Mouse (Mus musculus) adrenal gland, adult 18-20 months (tissue): Measurements from ENCODE around the gene D630045J12Rik. TPM values are rescaled to one million over a fixed set of nuclear protein-coding genes. Genes with fewer than 3 reads are reported as not detected.

Source experiments
- DNase-seq, 2 experiments: peaks; one replicate each; pipeline ENCODE4 v3.0.0; 2021 to 2022; ENCODE audit warnings: low spot score in 2 of 2
- total RNA-seq, 2 experiments: library from RNA; stranded (reverse); gene quantifications; 1 replicate in 1 of 2; 2 replicates in 1 of 2; pipeline ENCODE4 v1.2.3; 2021

The D630045J12Rik gene
- total RNA-seq, 2 experiments from 2014 or later: 2.6 to 3.1 TPM

DNA sequence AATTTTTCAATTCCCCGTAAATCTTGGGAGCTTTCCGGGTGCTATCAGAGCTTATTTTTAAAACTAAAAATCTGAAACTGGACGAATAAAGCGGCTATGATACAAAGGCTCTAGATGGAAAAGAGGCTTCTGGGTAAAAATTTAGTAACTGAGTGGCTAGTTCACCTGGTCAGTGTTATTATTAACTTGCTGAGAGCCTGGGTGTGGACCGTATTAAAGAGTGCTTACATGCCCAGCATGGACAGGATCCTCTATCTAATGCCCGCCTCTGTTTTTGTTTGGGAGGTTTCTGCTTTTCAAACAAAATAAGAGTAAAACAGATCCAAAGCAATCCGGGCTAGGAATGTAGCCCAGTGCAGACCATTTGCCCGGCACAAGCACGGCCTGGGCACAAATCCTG, 113.4 kb downstream of the D630045J12Rik start:
- DNase-seq: no peak

DNA sequence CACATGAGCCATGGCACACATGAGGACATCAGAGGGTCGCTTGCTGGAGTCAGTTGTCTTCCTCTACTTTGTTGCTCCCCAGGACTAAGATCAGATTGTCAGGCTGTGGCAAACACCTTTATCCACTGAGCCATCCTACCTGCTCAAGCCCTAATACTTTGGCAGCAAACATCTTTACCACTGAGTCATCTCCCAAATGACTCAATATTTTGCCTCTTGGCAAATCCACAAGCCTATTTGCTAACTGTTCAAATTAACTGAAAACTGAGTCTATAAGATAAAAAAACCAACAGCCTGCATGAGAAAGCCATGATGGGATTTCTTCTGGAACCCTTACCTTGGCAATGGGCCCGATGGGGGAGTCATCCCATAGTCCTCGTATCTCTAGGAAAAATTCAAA, 114.7 kb downstream of the D630045J12Rik start:
- no peak for DNase-seq

DNA sequence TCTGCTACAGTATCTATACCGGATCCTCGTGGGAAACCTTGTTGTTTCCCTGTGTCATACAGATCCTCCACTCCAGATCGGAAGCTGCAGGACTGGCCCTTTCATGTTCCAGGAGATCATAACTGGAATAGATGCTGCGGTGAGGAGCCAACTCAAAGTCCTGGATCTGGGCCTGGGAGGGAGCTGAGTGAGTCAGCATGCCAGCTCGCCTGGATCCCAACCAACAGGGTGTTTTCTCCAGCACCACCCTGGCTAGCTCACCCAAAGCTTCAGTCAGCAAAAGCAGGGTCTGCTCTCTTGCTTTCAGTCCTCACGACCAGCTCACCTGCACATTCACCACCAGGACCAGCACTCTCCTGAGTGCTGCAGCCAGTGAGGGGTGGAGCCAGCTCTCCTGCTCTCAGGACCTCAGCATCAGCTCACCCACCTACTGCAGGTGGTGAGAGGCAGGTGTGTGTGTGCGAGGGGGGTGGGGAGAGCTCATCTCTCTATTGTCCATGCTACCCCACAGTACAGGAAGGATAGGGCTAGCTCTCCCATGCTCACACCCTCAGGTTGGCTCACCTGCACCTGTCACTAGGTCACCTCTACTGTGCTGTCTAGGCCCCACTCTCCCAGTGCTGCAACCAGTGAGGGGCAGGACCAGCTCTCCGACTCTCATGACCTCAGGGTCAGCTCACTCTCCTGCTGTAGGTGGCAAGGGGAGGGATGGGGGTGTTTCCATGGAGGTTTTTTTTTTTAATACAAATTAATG, 118.8 kb downstream of the D630045J12Rik start:
- no peak for DNase-seq

- DNase-seq: peak; percentile 48 to 55
Observed at GRCm38 (mm10) chr6:38131801-38132231, 122.0 kb downstream of the D630045J12Rik start.

DNA sequence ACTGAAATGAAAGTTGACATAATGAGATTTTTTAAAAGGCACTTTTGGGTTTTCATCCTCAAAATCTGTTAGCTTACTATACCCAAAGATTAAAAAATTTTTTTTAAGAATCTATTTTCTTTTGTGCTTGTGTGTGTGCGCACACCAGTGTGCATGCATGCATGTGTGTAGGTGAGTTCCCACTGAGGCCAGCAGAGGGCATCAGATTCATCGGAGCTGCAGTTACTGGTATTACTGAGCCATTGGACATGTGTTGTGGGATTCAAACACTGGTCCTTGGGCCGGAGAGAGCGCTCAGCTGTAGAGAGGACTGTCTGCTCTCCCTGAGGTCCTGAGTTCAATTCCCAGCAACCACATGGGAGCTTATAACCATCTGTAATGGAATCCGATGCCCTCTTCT, 123.9 kb downstream of the D630045J12Rik start:
- no peak for DNase-seq

DNA sequence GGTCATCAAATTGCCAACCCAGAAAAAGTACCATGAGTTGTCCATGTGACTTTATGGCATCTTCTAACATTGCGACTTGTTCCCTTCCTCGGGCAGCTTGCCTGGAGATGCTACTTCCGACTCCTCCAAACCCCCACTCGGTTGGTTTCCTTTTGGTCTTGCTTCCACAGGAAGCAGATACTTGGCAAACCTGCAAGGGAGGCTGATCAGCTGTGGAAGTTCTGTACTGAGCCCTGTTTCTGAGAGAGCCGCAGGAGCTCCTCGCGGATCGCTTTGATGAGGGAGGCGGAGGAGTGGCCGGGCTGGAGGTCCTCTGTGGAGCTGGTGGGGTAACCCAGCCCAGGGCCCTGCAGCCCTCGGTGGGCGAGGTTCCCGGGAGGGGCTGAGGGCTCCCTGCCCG, 125.7 kb downstream of the D630045J12Rik start:
- no peak for DNase-seq

DNA sequence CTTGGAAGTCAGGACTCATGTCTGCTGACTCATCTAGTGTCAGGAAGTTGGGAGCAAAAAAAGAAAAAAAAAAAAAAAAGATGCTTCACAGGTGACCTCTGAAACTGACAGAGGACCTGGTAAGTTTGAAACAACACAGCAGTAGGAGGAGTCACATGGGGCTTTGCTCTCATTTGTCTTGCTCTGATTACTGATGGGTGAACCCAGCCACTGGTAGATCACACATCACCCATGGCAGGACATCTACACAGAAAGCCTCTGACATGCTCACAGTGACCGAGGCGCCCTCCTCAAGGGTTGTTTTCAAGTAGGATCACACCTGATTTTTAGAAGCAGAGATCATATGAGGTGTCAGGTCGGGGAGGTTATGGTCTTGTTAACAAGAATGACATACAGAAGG, 128.3 kb downstream of the D630045J12Rik start:
- no peak for DNase-seq

DNA sequence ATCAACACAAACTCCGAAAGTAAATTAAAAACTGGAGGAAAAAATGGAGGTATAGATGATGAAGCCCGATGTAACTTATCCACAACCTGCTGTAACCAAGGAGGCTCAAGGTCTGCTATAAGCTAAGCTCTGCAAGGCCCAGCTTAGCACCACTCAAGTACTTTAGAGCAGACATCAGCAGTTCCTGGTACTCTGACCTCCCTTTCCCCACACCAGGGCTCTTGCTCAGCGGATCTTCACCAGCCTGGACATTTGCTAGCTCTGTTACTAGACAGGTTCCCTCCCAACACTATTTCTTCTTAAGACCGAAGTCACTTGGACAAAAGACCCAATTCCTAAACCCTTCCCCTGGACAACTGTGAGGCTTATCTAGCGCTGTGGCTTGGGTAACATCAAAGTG, 128.9 kb downstream of the D630045J12Rik start:
- no peak for DNase-seq

DNA sequence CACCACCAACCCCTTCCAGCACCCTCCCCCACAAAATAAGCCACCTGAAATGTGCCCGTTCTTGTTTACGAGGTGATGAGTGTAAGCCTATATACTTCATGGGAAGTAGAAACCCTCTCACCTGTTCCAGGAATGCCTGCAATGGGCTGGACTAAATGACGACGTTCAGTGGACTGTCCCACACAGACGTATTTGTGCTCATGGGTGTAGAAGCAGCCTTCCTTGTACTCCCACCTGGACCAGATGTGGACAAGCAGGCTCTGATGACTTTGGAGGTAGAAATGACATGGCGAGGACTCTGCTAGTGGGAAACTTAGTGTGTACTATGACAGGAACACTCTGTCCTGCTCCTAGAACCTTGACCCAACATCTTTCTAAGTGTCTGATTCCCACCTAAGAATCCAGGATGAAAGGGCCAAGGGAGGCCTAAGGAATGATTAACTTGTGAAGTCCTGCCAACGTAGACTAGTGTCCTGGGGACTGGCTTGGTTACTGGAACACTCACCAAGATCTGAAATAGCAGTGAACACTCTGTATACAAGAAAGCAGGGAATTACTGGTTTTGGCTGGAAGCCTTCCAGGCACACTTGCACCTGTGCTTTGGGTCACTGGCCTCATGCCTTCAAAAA, 129.5 kb downstream of the D630045J12Rik start, which contains the start of gene Atp6v0a4:
TSS of gene Atp6v0a4 (minus strand) at position 380 of the 629 bp plus-strand sequence.
- no peak for DNase-seq

GRCm38 (mm10) chr6:38123471-38124206, 130.2 kb downstream of the D630045J12Rik start:
- no peak for DNase-seq

DNA sequence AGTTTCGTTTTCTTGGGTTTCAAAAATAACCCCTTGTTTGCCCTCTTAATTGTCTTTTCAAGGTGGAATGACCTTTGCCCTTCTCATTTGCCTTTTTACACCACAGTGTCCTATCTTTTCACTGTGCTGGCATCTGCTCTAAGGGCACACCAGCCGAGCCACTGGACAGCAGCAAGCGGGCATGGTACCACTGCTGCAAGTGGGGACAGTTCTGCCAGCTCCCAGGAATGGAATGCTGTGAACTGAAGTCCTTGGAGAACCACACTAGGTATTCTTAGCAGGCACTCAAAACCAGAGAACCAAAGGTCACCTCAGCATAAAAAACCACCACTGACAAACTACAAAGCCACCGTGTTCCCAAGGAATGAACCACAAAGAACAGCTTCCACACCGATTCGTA, 131.0 kb downstream of the D630045J12Rik start:
- DNase-seq: no peak

DNA sequence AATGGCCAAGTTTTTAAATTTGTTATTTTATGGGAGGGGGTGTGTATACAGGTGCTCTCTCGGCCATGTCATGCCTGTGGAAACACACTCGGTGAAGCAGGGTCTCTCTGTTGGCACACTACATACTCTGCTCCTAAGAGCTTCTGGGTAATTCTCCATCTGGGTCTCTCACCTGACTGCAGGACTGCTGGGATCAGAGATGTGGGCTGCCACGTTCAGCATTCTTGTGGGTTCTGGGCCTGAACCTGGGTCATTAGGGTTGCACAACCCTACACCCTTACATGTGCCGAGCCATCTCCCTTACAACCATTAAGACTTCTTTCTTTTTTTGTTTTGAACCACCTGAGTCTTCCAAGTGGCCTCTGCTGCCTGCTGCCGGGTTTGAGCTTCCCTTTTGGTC, 132.0 kb downstream of the D630045J12Rik start:
- DNase-seq: no peak

- DNase-seq: no peak
Observed at GRCm38 (mm10) chr6:38120681-38121371, 133.0 kb downstream of the D630045J12Rik start.

DNA sequence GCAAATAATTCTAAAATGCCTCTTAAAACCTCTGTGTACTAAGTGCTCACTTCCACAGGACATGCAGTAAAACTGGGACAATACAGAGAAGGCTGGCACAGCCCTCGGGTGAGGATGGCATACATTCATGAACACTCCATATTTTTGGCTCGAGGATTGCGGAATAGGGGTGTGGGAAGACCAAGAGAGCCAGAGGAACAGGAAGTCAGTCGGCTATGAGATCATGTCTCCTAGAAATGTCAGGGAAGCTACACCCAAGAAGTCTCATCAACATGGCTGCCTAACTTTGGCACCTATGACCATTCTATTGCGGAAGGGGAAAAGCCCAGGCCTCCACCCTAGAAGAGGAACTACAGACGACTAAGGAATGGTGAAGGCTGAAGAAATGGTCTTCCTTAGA, 135.5 kb downstream of the D630045J12Rik start:
- DNase-seq: no peak

- DNase-seq: no peak
Observed at GRCm38 (mm10) chr6:38116107-38116770, 137.6 kb downstream of the D630045J12Rik start.

DNA sequence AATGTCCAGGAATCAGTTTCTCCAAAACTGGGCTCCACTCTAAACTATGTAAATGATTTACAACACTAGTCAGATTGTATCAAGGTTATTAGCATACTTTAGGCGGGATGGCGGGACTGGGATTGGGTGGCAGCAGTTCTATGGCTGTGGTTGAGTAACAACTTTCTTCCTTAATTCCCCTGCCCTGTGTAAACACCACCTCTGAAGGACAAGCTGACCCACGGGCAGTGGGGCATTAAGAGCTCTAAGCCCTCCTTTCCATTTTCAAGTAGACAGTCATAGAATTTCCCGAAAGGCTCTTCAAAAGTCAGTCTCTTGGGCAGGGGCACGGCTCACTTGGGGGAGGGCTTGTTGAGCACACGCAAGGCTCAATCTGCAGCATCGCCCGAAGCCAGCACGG, 142.9 kb downstream of the D630045J12Rik start:
- no peak for DNase-seq

DNA sequence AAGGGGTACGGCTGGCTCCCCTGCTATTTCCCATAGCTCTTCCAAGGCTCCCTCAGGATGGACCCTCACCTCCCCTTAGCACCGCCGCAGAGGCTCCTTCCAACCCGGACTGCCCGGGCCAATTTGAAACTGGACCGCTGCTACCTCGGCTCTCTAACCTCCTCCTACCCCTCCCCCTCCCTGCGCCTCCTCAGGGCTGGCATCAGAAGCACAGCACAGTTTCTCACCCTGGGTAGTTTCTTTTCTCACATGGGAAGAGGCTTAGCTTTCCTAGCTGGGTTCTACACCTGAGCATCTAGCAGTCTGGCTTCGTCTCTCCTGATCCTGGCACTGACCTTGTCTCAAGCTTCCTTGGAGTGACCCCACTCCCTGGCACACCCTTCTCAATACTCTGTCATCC, 143.9 kb downstream of the D630045J12Rik start:
- DNase-seq: no peak

DNA sequence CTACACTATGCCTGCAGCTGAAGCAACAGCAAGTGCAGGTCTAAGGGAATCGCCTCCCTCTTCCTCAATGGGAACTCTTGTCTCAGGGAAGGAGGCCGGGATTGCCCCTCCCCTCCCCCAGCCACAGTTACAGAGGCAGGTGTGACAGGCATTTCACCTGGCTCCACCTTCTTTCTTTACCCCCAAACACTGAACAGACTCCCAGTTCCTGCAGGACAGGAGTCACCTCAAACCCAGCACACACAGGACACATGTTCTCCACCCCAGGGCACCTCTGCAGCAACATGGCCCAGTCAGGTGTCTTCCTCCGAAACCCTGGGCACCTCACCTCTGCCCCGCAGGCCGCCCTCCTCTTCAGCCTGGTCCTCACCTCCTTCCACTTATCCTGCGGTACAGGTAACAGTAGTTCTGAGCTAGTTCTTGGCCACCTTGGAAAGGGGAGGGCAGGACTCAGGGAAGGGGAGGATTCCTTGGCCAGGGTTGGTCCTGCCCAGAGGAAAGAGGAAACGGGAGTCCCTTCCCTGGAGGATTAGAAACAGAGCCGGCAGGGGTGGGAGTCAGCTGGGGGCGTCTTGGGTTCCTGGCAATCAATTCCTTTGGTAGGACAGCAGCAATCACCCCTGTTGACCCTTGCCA, 144.5 kb downstream of the D630045J12Rik start, which contains the start of gene Tmem213:
TSS of gene Tmem213 (plus strand) at position 96 of the 636 bp plus-strand sequence.
- no peak for DNase-seq

GRCm38 (mm10) chr6:38108449-38108848, 145.4 kb downstream of the D630045J12Rik start:
- no peak for DNase-seq

DNA sequence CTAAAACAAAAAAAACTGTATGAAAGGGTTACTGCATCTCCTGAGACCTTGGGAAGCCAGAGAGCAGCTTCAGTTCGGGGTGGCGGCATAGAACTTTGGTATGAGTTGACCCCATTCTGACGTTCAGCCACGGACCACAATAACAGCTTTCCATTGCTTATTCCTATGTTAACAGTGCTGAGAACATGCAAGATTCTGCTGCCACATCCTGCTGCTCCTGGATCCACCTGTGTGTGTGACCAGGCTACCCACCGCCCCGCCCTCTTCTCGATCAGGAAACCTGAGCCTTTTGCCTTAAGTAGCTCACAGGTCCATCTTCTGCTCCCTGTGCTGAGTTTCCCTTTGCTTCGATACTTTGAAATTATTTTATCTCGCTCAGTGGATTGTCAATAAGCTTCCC, 147.9 kb downstream of the D630045J12Rik start:
- no peak for DNase-seq
